Mouse (Mus musculus) kidney, adult 2 months (tissue): ENCODE results near the gene Pdcd1.

ENCODE experiments used
- CTCF ChIP-seq: fragments of 200-500 bp; conservative IDR thresholded peaks from 2 replicates; pipeline ENCODE4 v1.5.1; 2011; ENCODE audit warnings: low read depth, mild to moderate bottlenecking, control low read depth, low read length, moderate library complexity, mixed read lengths; ENCODE audit not compliant: insufficient read depth, insufficient read length
- POLR2A ChIP-seq: fragments of 200-500 bp; IDR thresholded peaks from one replicate; pipeline ENCODE4 v1.6.1; 2011; ENCODE audit warnings: low read depth, low read length, control low read depth

- TF ChIP-seq CTCF: no peak
- TF ChIP-seq POLR2A: no peak
Observed at GRCm38 (mm10) chr1:94020151-94020550, 32.2 kb downstream of the Pdcd1 start, which contains the start of gene Neu4.
